Mouse (Mus musculus): ENCODE results near the gene Adcy10.

DNA sequence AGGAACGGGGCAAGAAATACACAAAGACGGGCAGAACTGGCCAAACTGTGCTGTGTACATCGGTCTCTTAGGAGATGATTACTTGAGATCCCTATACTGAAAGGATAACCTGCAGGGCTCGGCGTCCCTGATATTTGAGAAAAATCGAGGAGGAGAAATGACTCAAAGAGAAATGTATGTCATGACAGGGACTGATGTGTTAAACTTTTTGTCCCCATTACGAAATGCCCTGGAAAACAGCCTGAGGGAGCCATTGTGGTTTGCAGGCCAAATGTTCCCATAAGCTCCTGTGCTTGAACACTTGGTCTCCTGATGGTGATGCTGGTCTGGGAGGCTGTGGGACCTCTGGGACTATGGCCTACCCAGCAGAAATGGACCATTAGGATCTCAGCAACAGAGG is 35.7 kb downstream of the Adcy10 start:
- TF ChIP-seq CTCF (IDR thresholded peaks at IDR 0.05; ENCODE audit: borderline replicate concordance, insufficient read depth, low read length) (no peak), POLR2A (IDR thresholded peaks at IDR 0.05; ENCODE audit: low read depth, low read length) (no peak)

All from embryonic fibroblast, embryonic 13.5 days (primary cell).